Mouse (Mus musculus) intestine, embryonic 14.5 days (tissue): Measurements from ENCODE around the gene Ica1. TPM values are rescaled to one million over a fixed set of nuclear protein-coding genes. Genes with fewer than 3 reads are reported as not detected.
A peak's percentile ranks its signal among the peaks of the same experiment; 100 is the strongest.

Experiments used
- ATAC-seq: fragments of 200-750 bp; cut with Nextera tagmentation; replicated peaks from 2 replicates; pipeline ENCODE4 v1.8.0; 2017; ENCODE audit warnings: low read depth, moderate number of reproducible peaks, moderate TSS enrichment, moderate library complexity; ENCODE audit not compliant: low FRiP score, low TSS enrichment
- DNase-seq: peaks from one replicate; pipeline ENCODE4 v3.0.0-alpha.2; 2018; ENCODE audit warnings: low spot score
- H3K27ac ChIP-seq: fragments of 300-500 bp; sonication (generic); 2 replicates; pipeline ENCODE4 v1.5.1; 2014; ENCODE audit warnings: low read depth, mild to moderate bottlenecking, control low read depth
- H3K27me3 ChIP-seq: fragments of 300-500 bp; sonication (generic); replicated peaks from 2 replicates; pipeline ENCODE4 v1.6.1; 2014; ENCODE audit warnings: low read length, control low read depth; ENCODE audit not compliant: control insufficient read depth, insufficient read depth
- H3K36me3 ChIP-seq: fragments of 300-500 bp; sonication (generic); 2 replicates; pipeline ENCODE4 v1.6.1; 2014; ENCODE audit warnings: low read length, control low read depth; ENCODE audit not compliant: control insufficient read depth, insufficient read depth
- H3K4me1 ChIP-seq: fragments of 300-500 bp; sonication (generic); replicated peaks from 2 replicates; pipeline ENCODE4 v1.6.1; 2014; ENCODE audit warnings: low read length, control low read depth, mixed read lengths; ENCODE audit not compliant: control insufficient read depth, insufficient read depth
- H3K4me2 ChIP-seq: fragments of 300-500 bp; sonication (generic); 2 replicates; pipeline ENCODE4 v1.6.1; 2014; ENCODE audit warnings: low read length
- H3K4me3 ChIP-seq: fragments of 300-500 bp; sonication (generic); 2 replicates; pipeline ENCODE4 v1.5.1; 2014; ENCODE audit warnings: low read depth, low read length, control low read depth, mixed read lengths
- H3K9ac ChIP-seq: fragments of 300-500 bp; sonication (generic); 2 replicates; pipeline ENCODE4 v1.6.1; 2014; ENCODE audit warnings: mild to moderate bottlenecking, low read length
- H3K9me3 ChIP-seq: fragments of 300-500 bp; sonication (generic); 2 replicates; pipeline ENCODE4 v1.6.1; 2016; ENCODE audit warnings: low read length, control low read depth; ENCODE audit not compliant: control insufficient read depth
- WGBS: fragments of 180-500 bp; shearing (Covaris S2); extraction: QIAGEN DNeasy Blood & Tissue Kit; methylation state at CpG from one replicate; pipeline ENCODE4 v1.1.7; 2014; 5-methylcytosine and 5-hydroxymethylcytosine counted together
- polyA plus RNA-seq: library from polyadenylated mRNA; unstranded; fragments of >200 nt; fragmentation: Nextera tagmentation; extraction: Ambion mirVana; gene quantifications from 2 replicates; pipeline ENCODE4 v1.2.1, GENCODE M21; 2014

The Ica1 gene
- polyA plus RNA-seq, 1 experiment from 2014 or later, result 18.6 TPM

DNA sequence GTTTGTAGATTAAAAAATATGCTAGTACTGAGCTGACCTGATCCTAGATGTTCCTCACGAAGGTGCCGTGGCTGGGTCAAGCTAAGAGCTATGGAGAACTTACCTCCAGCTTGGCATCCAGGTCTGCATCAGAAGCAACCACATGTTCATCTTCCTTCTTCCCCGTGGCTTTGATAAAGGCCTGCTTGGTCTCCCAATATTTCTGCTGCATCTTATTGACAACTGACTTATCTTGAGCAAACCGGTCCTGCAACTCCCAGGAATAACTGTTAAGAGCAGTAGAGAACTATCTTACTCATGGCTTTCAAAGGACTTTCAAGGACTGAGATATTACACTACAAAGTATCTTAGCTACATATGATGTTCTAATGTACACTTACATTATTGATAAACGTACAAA is 23.8 kb downstream of the Ica1 start:
- Histone ChIP-seq H3K4me1 (no peaks in the 10 kb centered on the region), H3K27me3 (no peaks in the 10 kb centered on the region), H3K27ac (no peak overlapping the region), H3K4me3 (no peak overlapping the region), H3K4me2 (no peak overlapping the region), H3K9ac (no peak overlapping the region), H3K36me3 (no peaks in the 10 kb centered on the region), H3K9me3 (no peaks in the 10 kb centered on the region)
- ATAC-seq, result no peak
- no peak for DNase-seq
- 84% methylated on average over 5 of the region's 5 CpGs for WGBS

- no peaks in the 10 kb centered on the region for H3K4me1 ChIP-seq
- H3K4me2 ChIP-seq, result no peak overlapping the region
- H3K36me3 ChIP-seq, result no peaks in the 10 kb centered on the region
- DNase-seq (no peak), ATAC-seq (no peak)
- 81% methylated on average over 2 of the region's 2 CpGs for WGBS
- no peak overlapping the region for H3K27ac ChIP-seq
- H3K27me3 ChIP-seq, result no peaks in the 10 kb centered on the region
- no peak overlapping the region for H3K4me3 ChIP-seq
- H3K9ac ChIP-seq, result no peak overlapping the region
- H3K9me3 ChIP-seq, result no peaks in the 10 kb centered on the region
Observed at GRCm38 (mm10) chr6:8753723-8754036, 24.6 kb downstream of the Ica1 start.

GRCm38 (mm10) chr6:8752984-8753722 is 25.1 kb downstream of the Ica1 start:
- DNase-seq, result peak; percentile 59
- H3K9ac ChIP-seq, result no peak overlapping the region
- H3K4me3 ChIP-seq, result no peak overlapping the region
- 63% methylated on average over 6 of the region's 6 CpGs for WGBS
- no peak overlapping the region for H3K4me2 ChIP-seq
- H3K27ac ChIP-seq, result no peak overlapping the region
- peak; percentile 93 for ATAC-seq
- H3K4me1 ChIP-seq, result no peaks in the 10 kb centered on the region
- no peaks in the 10 kb centered on the region for H3K27me3 ChIP-seq
- H3K9me3 ChIP-seq, result no peaks in the 10 kb centered on the region
- no peaks in the 10 kb centered on the region for H3K36me3 ChIP-seq

DNA sequence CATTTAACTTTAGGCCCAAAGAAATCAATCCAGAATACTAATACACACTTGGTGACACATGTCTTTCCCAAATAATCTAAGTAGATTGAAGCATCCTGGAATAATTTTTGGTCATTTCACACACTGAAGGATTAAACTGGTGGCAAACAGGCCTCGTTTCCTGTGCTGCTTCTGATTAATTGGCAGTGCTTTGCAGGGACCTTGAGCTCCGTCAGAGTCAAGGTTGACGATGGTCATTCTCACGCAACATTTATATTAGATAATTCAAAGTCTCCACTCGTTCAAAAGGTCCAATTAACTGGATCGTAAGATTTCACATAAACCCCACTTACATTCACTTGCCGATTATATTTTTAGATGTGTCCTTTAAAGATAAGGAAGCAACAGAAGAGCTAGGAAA is 33.4 kb downstream of the Ica1 start:
- H3K4me3 ChIP-seq, result no peak overlapping the region
- no peak for DNase-seq
- no peak overlapping the region for H3K9ac ChIP-seq
- WGBS, result 82% methylated on average over 7 of the region's 7 CpGs
- ATAC-seq, result no peak
- H3K27ac ChIP-seq, result no peak overlapping the region
- H3K9me3 ChIP-seq, result no peaks in the 10 kb centered on the region
- no peaks in the 10 kb centered on the region for H3K27me3 ChIP-seq
- no peaks in the 10 kb centered on the region for H3K36me3 ChIP-seq
- H3K4me2 ChIP-seq, result no peak overlapping the region
- H3K4me1 ChIP-seq, result no peaks in the 10 kb centered on the region

GRCm38 (mm10) chr6:8744273-8744785 is 34.0 kb downstream of the Ica1 start:
- WGBS, result 91% methylated on average over 4 of the region's 4 CpGs
- no peak for ATAC-seq

DNA sequence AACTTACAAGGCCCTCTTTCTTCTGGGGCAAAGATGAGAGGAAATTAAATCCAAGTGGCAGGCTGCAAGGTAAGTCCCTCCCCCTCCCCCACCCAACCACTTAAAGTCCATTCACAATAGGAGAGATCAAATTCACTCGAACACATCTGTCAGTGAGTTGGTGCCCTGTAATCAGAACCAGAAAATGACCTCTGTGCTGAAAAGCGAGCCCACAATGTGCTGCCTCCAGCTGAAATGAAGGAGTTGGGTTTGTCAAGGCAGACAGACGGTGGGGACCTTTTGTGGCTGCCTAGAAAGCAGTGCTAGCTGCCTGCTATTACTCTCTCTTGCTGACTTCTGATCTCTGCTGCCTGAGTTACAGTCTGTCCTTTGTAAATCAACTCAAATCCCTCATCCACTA is 35.8 kb downstream of the Ica1 start:
- Histone ChIP-seq H3K27me3 (no peaks in the 10 kb centered on the region), H3K4me3 (no peak overlapping the region), H3K9ac (no peak overlapping the region), H3K36me3 (no peaks in the 10 kb centered on the region), H3K9me3 (no peaks in the 10 kb centered on the region), H3K27ac (no peak overlapping the region), H3K4me1 (no peaks in the 10 kb centered on the region), H3K4me2 (no peak overlapping the region)
- no peak for ATAC-seq
- DNase-seq, result no peak
- WGBS, result 42% methylated on average over 3 of the region's 3 CpGs

More at GRCm38 (mm10) chr6:8744273-8744785, 34.0 kb downstream of the Ica1 start:
- H3K27ac ChIP-seq, result no peak overlapping the region
- no peaks in the 10 kb centered on the region for H3K27me3 ChIP-seq
- no peak overlapping the region for H3K4me2 ChIP-seq
- H3K9ac ChIP-seq, result no peak overlapping the region
- no peaks in the 10 kb centered on the region for H3K9me3 ChIP-seq
- no peak overlapping the region for H3K4me3 ChIP-seq
- no peaks in the 10 kb centered on the region for H3K4me1 ChIP-seq
- no peaks in the 10 kb centered on the region for H3K36me3 ChIP-seq
- DNase-seq, result no peak

GRCm38 (mm10) chr6:8741659-8742058 is 36.6 kb downstream of the Ica1 start:
- no peak overlapping the region for H3K9ac ChIP-seq
- H3K27me3 ChIP-seq, result no peaks in the 10 kb centered on the region
- H3K36me3 ChIP-seq, result no peaks in the 10 kb centered on the region
- ATAC-seq, result no peak
- DNase-seq, result no peak
- 53% methylated on average over 1 of the region's 1 CpGs for WGBS
- no peak overlapping the region for H3K4me2 ChIP-seq
- no peak overlapping the region for H3K4me3 ChIP-seq
- no peak overlapping the region for H3K27ac ChIP-seq
- H3K4me1 ChIP-seq, result no peaks in the 10 kb centered on the region
- no peaks in the 10 kb centered on the region for H3K9me3 ChIP-seq

GRCm38 (mm10) chr6:8740092-8740491 is 38.2 kb downstream of the Ica1 start:
- Histone ChIP-seq H3K27ac (no peak overlapping the region), H3K27me3 (no peaks in the 10 kb centered on the region), H3K4me1 (no peaks in the 10 kb centered on the region), H3K9me3 (no peaks in the 10 kb centered on the region), H3K4me3 (no peak overlapping the region), H3K4me2 (no peak overlapping the region), H3K9ac (no peak overlapping the region), H3K36me3 (no peaks in the 10 kb centered on the region)
- DNase-seq (no peak), ATAC-seq (no peak)
- WGBS, result 69% methylated on average over 2 of the region's 2 CpGs

- Histone ChIP-seq H3K4me3 (no peak overlapping the region), H3K36me3 (no peaks in the 10 kb centered on the region), H3K4me2 (no peak overlapping the region), H3K9me3 (no peaks in the 10 kb centered on the region), H3K9ac (no peak overlapping the region), H3K27me3 (no peaks in the 10 kb centered on the region), H3K27ac (no peak overlapping the region), H3K4me1 (no peaks in the 10 kb centered on the region)
- ATAC-seq (no peak), DNase-seq (no peak)
- WGBS, result 68% methylated on average over 4 of the region's 4 CpGs
Observed at GRCm38 (mm10) chr6:8738396-8738795, 39.9 kb downstream of the Ica1 start.
